In genomic region chr2:25177076-25177475, GRCm38 (mm10) we compare ENCODE assay signal across 12 mouse cellular contexts. TPM values are rescaled to one million over a fixed set of nuclear protein-coding genes. Genes with fewer than 3 reads are reported as not detected.
DNase-seq lines count a peak whose midpoint lies in the region; ATAC-seq and TF ChIP-seq lines count a peak whose summit lies in the region.
"Had no signal": no experiment of that assay in that cellular context is flagged by ENCODE, and none has a peak within 500 bp of the region (broad histone marks: within the 10 kb centered on the region; RNA-seq: fewer than 3 reads in every experiment).

No protein-coding gene starts in this region.

- WGBS in kidney, embryonic 16.5 days, result 19% methylated on average over 4 of the region's 4 CpGs
- 48% methylated on average over 4 of the region's 4 CpGs for WGBS in embryonic facial prominence, embryonic 14.5 days
- 33% methylated on average over 4 of the region's 4 CpGs for WGBS in hindbrain, embryonic 14.5 days
- WGBS in midbrain, postnatal 0 days, result 40% methylated on average over 4 of the region's 4 CpGs

- H3K4me2 ChIP-seq in kidney, embryonic 16.5 days (replicated peaks; ENCODE audit: low read depth, low read length), result peak overlapping the region; percentile 44
- H3K4me2 ChIP-seq in embryonic facial prominence, embryonic 14.5 days (ENCODE audit: low read depth, low read length), result peak overlapping the region; percentile 25; the same call in 1 of the 2 replicates
- H3K4me2 ChIP-seq in hindbrain, embryonic 14.5 days (replicated peaks), result peak overlapping the region; percentile 31
- H3K4me2 ChIP-seq in midbrain, postnatal 0 days (ENCODE audit: low read depth, low read length, poor library complexity, severe bottlenecking), result 0 out of 2 replicates have a peak overlapping the region, but pooled peaks have one; percentile 12

- H3K27me3 ChIP-seq in kidney, embryonic 16.5 days (ENCODE audit: insufficient read depth, low read length), result peaks cover 23% of the 10 kb centered on the region
- peaks cover 46% of the 10 kb centered on the region for H3K27me3 ChIP-seq in embryonic facial prominence, embryonic 14.5 days (replicated peaks; ENCODE audit: control insufficient read depth, insufficient read depth, low read length)
- no peaks in the 10 kb centered on the region for H3K27me3 ChIP-seq in hindbrain, embryonic 14.5 days (ENCODE audit: control insufficient read depth, insufficient read depth, low read length)
- no peaks in the 10 kb centered on the region for H3K27me3 ChIP-seq in midbrain, postnatal 0 days (ENCODE audit: insufficient read depth, low read length)

- no peaks in the 10 kb centered on the region for H3K36me3 ChIP-seq in kidney, embryonic 16.5 days (ENCODE audit: insufficient read depth, low read length)
- no peaks in the 10 kb centered on the region for H3K36me3 ChIP-seq in embryonic facial prominence, embryonic 14.5 days (ENCODE audit: control insufficient read depth, insufficient read depth, low read length)
- no peaks in the 10 kb centered on the region for H3K36me3 ChIP-seq in hindbrain, embryonic 14.5 days (replicated peaks; ENCODE audit: control insufficient read depth, insufficient read depth)
- H3K36me3 ChIP-seq in midbrain, postnatal 0 days (ENCODE audit: insufficient read depth, low read length), result no peaks in the 10 kb centered on the region

- H3K4me1 ChIP-seq in kidney, embryonic 16.5 days (ENCODE audit: insufficient read depth, low read length), result peaks cover 79% of the 10 kb centered on the region
- H3K4me1 ChIP-seq in embryonic facial prominence, embryonic 14.5 days (ENCODE audit: control insufficient read depth, insufficient read depth, low read length), result peaks cover 20% of the 10 kb centered on the region
- H3K4me1 ChIP-seq in hindbrain, embryonic 14.5 days (replicated peaks; ENCODE audit: control insufficient read depth, insufficient read depth, low read length), result peaks cover 45% of the 10 kb centered on the region; the same call in 1 of the 2 replicates
- H3K4me1 ChIP-seq in midbrain, postnatal 0 days (ENCODE audit: insufficient read depth, low read length), result peaks cover 8% of the 10 kb centered on the region; the same call in 1 of the 2 replicates

- peak overlapping the region; percentile 8 for H3K4me3 ChIP-seq in kidney, embryonic 16.5 days (ENCODE audit: low read length)
- no peak overlapping the region for H3K4me3 ChIP-seq in embryonic facial prominence, embryonic 14.5 days (ENCODE audit: low read depth, low read length)
- H3K4me3 ChIP-seq in hindbrain, embryonic 14.5 days (replicated peaks; ENCODE audit: low read length), result 0 out of 2 replicates have a peak overlapping the region, but pooled peaks have one; percentile 7
- H3K4me3 ChIP-seq in midbrain, postnatal 0 days (ENCODE audit: low read depth, low read length), result no peak overlapping the region

- H3K27ac ChIP-seq in kidney, embryonic 16.5 days (ENCODE audit: low read length), result peak overlapping the region; percentile 91
- H3K27ac ChIP-seq in embryonic facial prominence, embryonic 14.5 days (replicated peaks; ENCODE audit: low read depth, low read length), result peak overlapping the region; percentile 58; the same call in 1 of the 2 replicates
- H3K27ac ChIP-seq in hindbrain, embryonic 14.5 days, result peak overlapping the region; percentile 81
- H3K27ac ChIP-seq in midbrain, postnatal 0 days (ENCODE audit: low read depth, low read length), result peak overlapping the region; percentile 68

- DNase-seq in kidney, adult 8-10 months, result no peak
- no peak for DNase-seq in embryonic facial prominence, embryonic 14.5 days (ENCODE audit: low spot score)
- DNase-seq in hindbrain, embryonic 14.5 days (ENCODE audit: low spot score), result no peak
- no peak for DNase-seq in midbrain, postnatal 0 days (ENCODE audit: low spot score)
- no peak for DNase-seq in cerebellum, postnatal 10 days
- no peak for DNase-seq in adipocyte (ENCODE audit: low spot score)
- DNase-seq in urinary bladder, postnatal 25 days (ENCODE audit: low spot score), result no peak

- no peak for TF ChIP-seq CTCF in midbrain, postnatal 0 days (IDR thresholded peaks at IDR 0.05)

- H3K9ac ChIP-seq in kidney, embryonic 16.5 days (replicated peaks; ENCODE audit: low read length), result peak overlapping the region; percentile 40
- H3K9ac ChIP-seq in embryonic facial prominence, embryonic 14.5 days (ENCODE audit: low read depth, low read length), result peak overlapping the region; percentile 46
- H3K9ac ChIP-seq in hindbrain, embryonic 14.5 days, result 0 out of 2 replicates have a peak overlapping the region, but pooled peaks have one; percentile 16
- H3K9ac ChIP-seq in midbrain, postnatal 0 days (replicated peaks; ENCODE audit: low read length, poor library complexity, severe bottlenecking), result 0 out of 2 replicates have a peak overlapping the region, but pooled peaks have one; percentile 9

- ATAC-seq in kidney, embryonic 16.5 days (ENCODE audit: low FRiP score, low TSS enrichment), result no peak
- ATAC-seq in embryonic facial prominence, embryonic 14.5 days (ENCODE audit: low read depth), result no peak
- ATAC-seq in hindbrain, embryonic 14.5 days (ENCODE audit: low FRiP score), result no peak
- no peak for ATAC-seq in midbrain, postnatal 0 days (ENCODE audit: low FRiP score)

- no peaks in the 10 kb centered on the region for H3K9me3 ChIP-seq in kidney, embryonic 16.5 days (ENCODE audit: low read length)
- H3K9me3 ChIP-seq in embryonic facial prominence, embryonic 14.5 days (ENCODE audit: control insufficient read depth, low read length), result no peaks in the 10 kb centered on the region
- no peaks in the 10 kb centered on the region for H3K9me3 ChIP-seq in hindbrain, embryonic 14.5 days (ENCODE audit: control insufficient read depth, low read length)
- no peaks in the 10 kb centered on the region for H3K9me3 ChIP-seq in midbrain, postnatal 0 days (ENCODE audit: low read length)

RNA-seq across cellular contexts. Expression of gene Nrarp, which starts 3.5 kb away (rescaled TPM):
- 18.4 and 18.8 TPM in 2 replicates for polyA plus RNA-seq in kidney, embryonic 16.5 days (2015; fragmentation: Nextera tagmentation; extraction: Ambion mirVana)
- polyA plus RNA-seq in embryonic facial prominence, embryonic 14.5 days (2014; fragmentation: Nextera tagmentation; extraction: Ambion mirVana), result 16.5 and 20.9 TPM in 2 replicates
- 15.6 and 19.9 TPM in 2 replicates for polyA plus RNA-seq in hindbrain, embryonic 14.5 days (2014; fragmentation: Nextera tagmentation; extraction: Ambion mirVana)
- total RNA-seq in midbrain, postnatal 0 days (2014; rRNA removed), result 49.2 and 49.9 TPM in 2 replicates
- polyA plus RNA-seq in midbrain, postnatal 0 days (2015; fragmentation: Nextera tagmentation; extraction: Ambion mirVana), result 16.1 and 16.5 TPM in 2 replicates

RNA-seq across cellular contexts. Expression of gene Tor4a, which starts 19.6 kb away (rescaled TPM):
- polyA plus RNA-seq in kidney, embryonic 16.5 days (2015; fragmentation: Nextera tagmentation; extraction: Ambion mirVana), result 16.0 and 16.8 TPM in 2 replicates
- 7.5 and 7.8 TPM in 2 replicates for polyA plus RNA-seq in embryonic facial prominence, embryonic 14.5 days (2014; fragmentation: Nextera tagmentation; extraction: Ambion mirVana)
- polyA plus RNA-seq in hindbrain, embryonic 14.5 days (2014; fragmentation: Nextera tagmentation; extraction: Ambion mirVana), result 2.0 and 2.2 TPM in 2 replicates
- 1.7 and 3.5 TPM in 2 replicates for total RNA-seq in midbrain, postnatal 0 days (2014; rRNA removed)
- polyA plus RNA-seq in midbrain, postnatal 0 days (2015; fragmentation: Nextera tagmentation; extraction: Ambion mirVana), result 0.98 and 1.3 TPM in 2 replicates

RNA-seq across cellular contexts. Expression of gene Nelfb, which starts 34.2 kb away (rescaled TPM):
- polyA plus RNA-seq in kidney, embryonic 16.5 days (2015; fragmentation: Nextera tagmentation; extraction: Ambion mirVana), result 131 and 138 TPM in 2 replicates
- 76.8 and 94.4 TPM in 2 replicates for polyA plus RNA-seq in embryonic facial prominence, embryonic 14.5 days (2014; fragmentation: Nextera tagmentation; extraction: Ambion mirVana)
- polyA plus RNA-seq in hindbrain, embryonic 14.5 days (2014; fragmentation: Nextera tagmentation; extraction: Ambion mirVana), result 88.0 and 91.6 TPM in 2 replicates
- 87.0 and 101 TPM in 2 replicates for total RNA-seq in midbrain, postnatal 0 days (2014; rRNA removed)
- 90.4 TPM in 2 replicates for polyA plus RNA-seq in midbrain, postnatal 0 days (2015; fragmentation: Nextera tagmentation; extraction: Ambion mirVana)

RNA-seq across cellular contexts. Expression of gene Stpg3, which starts 37.4 kb away (rescaled TPM):
- polyA plus RNA-seq in kidney, embryonic 16.5 days (2015; fragmentation: Nextera tagmentation; extraction: Ambion mirVana), result 0.54 and 0.82 TPM in 2 replicates
- not detected in 2 replicates for polyA plus RNA-seq in embryonic facial prominence, embryonic 14.5 days (2014; fragmentation: Nextera tagmentation; extraction: Ambion mirVana)
- not detected in 2 replicates for polyA plus RNA-seq in hindbrain, embryonic 14.5 days (2014; fragmentation: Nextera tagmentation; extraction: Ambion mirVana)
- total RNA-seq in midbrain, postnatal 0 days (2014; rRNA removed), result 0.38 TPM in 1 of 2 replicates, not detected in the other
- polyA plus RNA-seq in midbrain, postnatal 0 days (2015; fragmentation: Nextera tagmentation; extraction: Ambion mirVana), result not detected in 2 replicates
- total RNA-seq: adrenal gland, postnatal 14 days; CH12.LX; hematopoietic stem cell, adult 5-6 weeks had no signal

RNA-seq across cellular contexts. Expression of gene Fam166a, which starts 41.5 kb away (rescaled TPM):
- polyA plus RNA-seq in kidney, embryonic 16.5 days (2015; fragmentation: Nextera tagmentation; extraction: Ambion mirVana), result 0.37 TPM in 1 of 2 replicates, not detected in the other
- not detected in 2 replicates for polyA plus RNA-seq in embryonic facial prominence, embryonic 14.5 days (2014; fragmentation: Nextera tagmentation; extraction: Ambion mirVana)
- polyA plus RNA-seq in hindbrain, embryonic 14.5 days (2014; fragmentation: Nextera tagmentation; extraction: Ambion mirVana), result not detected in 2 replicates
- not detected in 2 replicates for total RNA-seq in midbrain, postnatal 0 days (2014; rRNA removed)
- polyA plus RNA-seq in midbrain, postnatal 0 days (2015; fragmentation: Nextera tagmentation; extraction: Ambion mirVana), result 1.5 TPM in 1 of 2 replicates, not detected in the other
- total RNA-seq: adrenal gland, postnatal 14 days; hematopoietic stem cell, adult 5-6 weeks; megakaryocyte-erythroid progenitor cell, adult 5-6 weeks had no signal

Comparison
In these comparisons a context has a peak if more than half of its experiments do, and no peak if none do; other contexts are left out.
1. H3K4me3 ChIP-seq: peak in kidney, embryonic 16.5 days (single experiment) and hindbrain, embryonic 14.5 days (single experiment); none in embryonic facial prominence, embryonic 14.5 days (single experiment) and midbrain, postnatal 0 days (single experiment).
2. Peak in every context shown above with its lines, with median percentiles within 50 percentile points of each other: H3K27ac ChIP-seq, H3K4me2 ChIP-seq and H3K9ac ChIP-seq.